Comparison of ENCODE assay signal across 46 mouse cellular contexts in the genomic region with DNA sequence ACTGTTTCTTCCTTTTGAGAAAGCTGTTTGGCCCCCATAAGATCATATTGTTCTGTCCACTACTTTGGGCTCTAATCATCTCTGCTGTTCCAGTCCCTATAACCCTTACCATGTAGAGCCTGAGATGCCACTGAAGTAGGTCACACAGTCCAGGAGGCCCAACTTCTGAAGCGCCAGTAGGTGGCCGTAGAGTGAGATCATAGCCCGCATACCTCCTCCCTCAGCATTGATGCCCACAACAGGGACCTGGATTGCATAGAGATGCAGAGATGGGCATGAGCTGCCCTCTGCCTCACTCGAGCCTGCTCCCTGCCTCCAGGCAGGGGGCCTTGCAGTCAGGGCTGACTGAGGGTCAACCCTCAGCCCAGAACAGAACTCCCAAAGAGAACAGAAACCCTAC. TPM values are rescaled to one million over a fixed set of nuclear protein-coding genes. Genes with fewer than 3 reads are reported as not detected.
"Had no signal": no experiment of that assay in that cellular context is flagged by ENCODE, and none has a peak within 500 bp of the region (broad histone marks: within the 10 kb centered on the region; RNA-seq: fewer than 3 reads in every experiment).

No protein-coding gene starts in this region.

- H3K9me3 ChIP-seq: heart, embryonic 12.5 days; heart, embryonic 13.5 days; heart, embryonic 15.5 days; hindbrain, embryonic 10.5 days; hindbrain, embryonic 12.5 days; hindbrain, embryonic 13.5 days; hindbrain, embryonic 15.5 days; intestine, embryonic 15.5 days; kidney, embryonic 15.5 days had no signal

- H3K4me3 ChIP-seq: heart, embryonic 12.5 days; heart, embryonic 13.5 days; heart, embryonic 15.5 days; hindbrain, embryonic 10.5 days; hindbrain, embryonic 12.5 days; hindbrain, embryonic 13.5 days; hindbrain, embryonic 15.5 days; intestine, embryonic 15.5 days; kidney, embryonic 15.5 days; layer of hippocampus, adult 2 months; left cerebral cortex, adult 2 months had no signal

- H3K27ac ChIP-seq: heart, embryonic 13.5 days; heart, embryonic 15.5 days; hindbrain, embryonic 10.5 days; hindbrain, embryonic 12.5 days; hindbrain, embryonic 13.5 days; hindbrain, embryonic 14.5 days; hindbrain, embryonic 15.5 days; hindbrain, postnatal 0 days; intestine, embryonic 15.5 days; kidney, embryonic 15.5 days; kidney, postnatal 0 days; layer of hippocampus, adult 2 months; left cerebral cortex, adult 2 months had no signal

- H3K36me3 ChIP-seq: heart, embryonic 12.5 days; heart, embryonic 13.5 days; heart, embryonic 15.5 days; hindbrain, embryonic 10.5 days; hindbrain, embryonic 12.5 days; hindbrain, embryonic 13.5 days; hindbrain, embryonic 15.5 days; intestine, embryonic 15.5 days; kidney, embryonic 15.5 days had no signal

- H3K27me3 ChIP-seq: heart, embryonic 12.5 days; heart, embryonic 15.5 days; hindbrain, embryonic 13.5 days; hindbrain, embryonic 15.5 days; intestine, embryonic 15.5 days; kidney, embryonic 15.5 days had no signal

- ATAC-seq: hindbrain, embryonic 16.5 days; hindbrain, postnatal 0 days; inflammation-experienced regulatory T-cells, adult 6 months; intestine, embryonic 15.5 days; intestine, embryonic 16.5 days had no signal

- H3K4me1 ChIP-seq: heart, embryonic 12.5 days; heart, embryonic 13.5 days; heart, embryonic 15.5 days; hindbrain, embryonic 12.5 days; hindbrain, embryonic 13.5 days; hindbrain, embryonic 15.5 days; intestine, embryonic 15.5 days; kidney, embryonic 15.5 days had no signal

- DNase-seq: heart, postnatal 10 days; heart, postnatal 14 days; heart, postnatal 36 days; heart, postnatal 4 days; kidney, adult 11 months; kidney, adult 18-20 months; kidney, adult 2 months; kidney, adult 8-10 months; kidney, adult 9 months; kidney, postnatal 10 days; kidney, postnatal 14 days; kidney, postnatal 25 days; kidney, postnatal 36 days; kidney, postnatal 4 days; layer of hippocampus, adult 9-11 months; layer of hippocampus, postnatal 36 days had no signal

- H3K9ac ChIP-seq: heart, embryonic 12.5 days; heart, embryonic 13.5 days; heart, embryonic 15.5 days; hindbrain, embryonic 12.5 days; hindbrain, embryonic 13.5 days; hindbrain, embryonic 14.5 days; hindbrain, embryonic 15.5 days; intestine, embryonic 15.5 days; kidney, embryonic 15.5 days had no signal

- H3K4me2 ChIP-seq: heart, embryonic 12.5 days; heart, embryonic 13.5 days; heart, embryonic 15.5 days; hindbrain, embryonic 12.5 days; hindbrain, embryonic 13.5 days; hindbrain, embryonic 14.5 days; hindbrain, embryonic 15.5 days; intestine, embryonic 15.5 days; kidney, embryonic 15.5 days had no signal

RNA-seq across cellular contexts. Expression of a gene that starts 12.0 kb away (rescaled TPM):
- total RNA-seq: heart, postnatal 10 days; heart, postnatal 14 days; heart, postnatal 25 days; heart, postnatal 36 days; heart, postnatal 4 days; hematopoietic stem cell, adult 5-6 weeks; layer of hippocampus, adult 18-20 months; layer of hippocampus, adult 2 months; layer of hippocampus, adult 8-10 months; layer of hippocampus, postnatal 25 days; layer of hippocampus, postnatal 36 days; left cerebral cortex, adult 2 months; left cerebral cortex, adult 8-10 months had no signal
- polyA plus RNA-seq: heart, embryonic 12.5 days; heart, embryonic 13.5 days; heart, embryonic 16.5 days; heart, postnatal 0 days; hindbrain, embryonic 10.5 days; hindbrain, embryonic 12.5 days; hindbrain, embryonic 13.5 days; hindbrain, embryonic 14.5 days; hindbrain, embryonic 15.5 days; inflammation-experienced regulatory T-cells, adult 6 months; intestine, embryonic 15.5 days; intestine, embryonic 16.5 days; kidney, adult 2 months; kidney, embryonic 14.5 days; large intestine, adult 2 months had no signal

RNA-seq across cellular contexts. Expression of a gene that starts 31.8 kb away (rescaled TPM):
- total RNA-seq: hematopoietic stem cell, adult 5-6 weeks had no signal
- polyA plus RNA-seq: inflammation-experienced regulatory T-cells, adult 6 months; kidney, embryonic 14.5 days; kidney, postnatal 0 days; large intestine, adult 2 months had no signal

RNA-seq across cellular contexts. Expression of a gene that starts 37.0 kb away (rescaled TPM):
- total RNA-seq: heart, postnatal 10 days; heart, postnatal 14 days; heart, postnatal 25 days; heart, postnatal 36 days; heart, postnatal 4 days; hematopoietic stem cell, adult 5-6 weeks; hindbrain, postnatal 0 days; layer of hippocampus, adult 18-20 months; layer of hippocampus, adult 2 months; layer of hippocampus, adult 8-10 months; layer of hippocampus, postnatal 10 days; layer of hippocampus, postnatal 25 days; layer of hippocampus, postnatal 36 days; left cerebral cortex, adult 18-20 months; left cerebral cortex, adult 2 months; left cerebral cortex, adult 8-10 months had no signal
- polyA plus RNA-seq: heart, embryonic 12.5 days; hindbrain, embryonic 10.5 days; hindbrain, embryonic 11.5 days; hindbrain, embryonic 13.5 days; hindbrain, embryonic 14.5 days; hindbrain, embryonic 16.5 days; hindbrain, postnatal 0 days; kidney, embryonic 14.5 days; kidney, embryonic 15.5 days had no signal
